Mouse (Mus musculus) heart, adult 2 months (tissue): ENCODE measurements around the gene Fndc3b.

Source experiments
- CTCF ChIP-seq: fragments of 200-600 bp; IDR thresholded peaks from 2 replicates; pipeline ENCODE4 v1.8.1; 2022; ENCODE audit warnings: antibody characterized with exemption, mild to moderate bottlenecking, moderate library complexity
- EP300 ChIP-seq: fragments of 200-500 bp; IDR thresholded peaks from 2 replicates; pipeline ENCODE4 v1.6.1; 2011; ENCODE audit warnings: low read depth, low read length, control low read depth; ENCODE audit not compliant: insufficient read depth
- POLR2A ChIP-seq: fragments of 200-500 bp; IDR thresholded peaks from 2 replicates; pipeline ENCODE4 v1.6.1; 2011; ENCODE audit warnings: mild to moderate bottlenecking, low read depth, low read length, control low read depth; ENCODE audit not compliant: insufficient read depth

DNA sequence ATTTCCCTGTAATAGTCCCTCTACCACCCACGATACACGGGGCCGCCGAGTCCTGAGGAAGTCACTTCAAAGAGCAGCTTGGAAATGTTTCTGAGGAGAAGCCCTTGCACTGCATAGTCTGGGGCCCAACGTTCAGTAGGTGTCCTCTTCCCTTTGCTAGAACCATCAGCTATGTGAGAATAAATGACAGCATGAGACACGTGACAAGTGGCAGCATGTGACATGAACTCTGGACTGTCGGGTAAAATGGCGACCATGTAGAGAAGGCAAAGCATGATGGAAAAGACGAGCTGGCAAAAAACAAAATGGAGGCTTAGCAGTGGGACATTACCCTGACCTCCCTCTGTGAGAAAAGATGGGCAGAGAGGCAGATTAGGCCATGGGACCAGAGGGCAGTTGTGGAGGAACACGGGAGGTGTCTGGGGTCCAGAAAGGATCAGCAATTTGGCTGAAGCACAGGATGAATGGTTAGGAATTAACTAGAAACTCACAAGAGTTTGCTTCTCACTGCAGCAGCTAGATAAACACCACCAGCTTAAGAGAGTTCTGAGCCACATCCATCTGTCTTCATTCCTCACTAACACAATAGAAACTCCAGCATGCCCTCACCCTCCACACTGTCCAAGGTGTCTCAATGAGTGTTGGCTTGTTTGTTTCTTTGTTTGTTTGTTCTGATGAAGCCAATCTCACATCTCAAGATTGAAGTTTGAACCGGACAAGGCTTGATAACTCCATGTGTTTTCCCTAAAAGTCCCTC, 118.2 kb downstream of the Fndc3b start:
- no peak for TF ChIP-seq POLR2A
- TF ChIP-seq CTCF: no peak
- TF ChIP-seq EP300: no peak
